Mouse (Mus musculus): ENCODE measurements around the gene Fbxw27.
"Not testable (repeated sequence)": the region's sequence is repeated elsewhere in the genome, so short reads cannot be mapped to it uniquely, and the experiment has no call there.

Gene Fbxw27

DNA sequence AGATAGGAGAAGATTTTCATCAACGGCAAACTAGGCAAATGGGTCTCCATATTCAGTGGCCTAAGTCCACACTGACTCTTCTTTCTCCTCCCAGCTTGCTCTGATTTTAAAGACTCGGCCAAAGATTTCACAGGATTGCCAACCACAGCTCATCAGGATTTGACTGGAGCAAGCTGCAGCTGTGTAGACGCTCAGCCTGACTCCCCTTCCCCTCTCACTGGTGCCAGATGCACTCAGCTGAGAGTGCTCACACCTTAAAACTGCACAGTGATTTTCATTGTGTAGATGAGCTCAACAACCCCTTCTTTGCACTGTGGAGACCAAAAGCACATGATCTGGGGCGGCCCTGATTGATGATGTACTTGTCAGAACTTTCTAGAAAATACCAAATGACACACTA lies at the start of gene Fbxw27:
Gene Fbxw27, minus strand, starts transcription at position 101 of the 400 bp plus-strand sequence.
- not testable (repeated sequence) for DNase-seq

DNA sequence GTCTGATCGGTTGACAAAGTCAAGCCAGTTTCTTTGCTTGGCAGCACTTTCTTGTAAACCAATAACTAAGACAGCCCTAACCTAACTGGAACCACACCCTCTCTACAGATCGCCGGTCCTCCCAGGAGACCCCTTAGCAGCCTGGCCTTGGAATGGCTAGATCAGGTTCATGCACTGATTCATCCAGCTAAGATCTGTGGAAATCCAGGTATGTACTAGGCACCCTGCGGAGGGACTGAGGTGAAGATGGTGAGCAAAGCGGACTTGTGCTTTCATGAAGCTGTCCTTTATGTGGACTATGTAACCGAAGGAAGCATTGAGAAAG lies 42.6 kb upstream of the Fbxw27 start:
- no peak for DNase-seq

- peak; percentile 84 for DNase-seq
Observed at GRCm38 (mm10) chr9:109832391-109833087, 42.1 kb upstream of the Fbxw27 start, which contains the start of gene Nme6. Nme6 (plus strand) TSS chr9:109832749.

GRCm38 (mm10) chr9:109826181-109826580 lies 35.7 kb upstream of the Fbxw27 start:
- DNase-seq, result no peak

- no peak for DNase-seq
Observed at GRCm38 (mm10) chr9:109825739-109826138, 35.3 kb upstream of the Fbxw27 start.

DNA sequence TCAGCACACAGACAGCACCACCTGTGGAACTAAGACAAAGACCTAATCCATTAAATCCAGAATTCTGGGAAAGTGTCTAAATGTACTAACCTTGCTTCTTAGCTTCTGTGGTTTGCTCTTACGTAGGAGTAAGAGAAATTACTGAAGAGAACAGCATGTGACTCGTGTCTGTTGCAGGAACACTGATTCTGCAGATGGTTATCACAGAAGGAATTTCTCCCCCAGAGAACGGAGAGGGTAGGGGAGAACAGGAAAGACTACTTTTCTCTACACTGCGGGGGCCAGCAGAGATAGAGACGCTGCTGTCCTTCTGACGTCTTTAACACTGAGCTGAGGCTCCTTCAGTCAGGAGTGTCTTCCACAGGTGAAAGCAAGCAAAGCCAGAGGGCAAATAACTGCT lies 25.9 kb upstream of the Fbxw27 start:
- peak; percentile 30 for DNase-seq

DNA sequence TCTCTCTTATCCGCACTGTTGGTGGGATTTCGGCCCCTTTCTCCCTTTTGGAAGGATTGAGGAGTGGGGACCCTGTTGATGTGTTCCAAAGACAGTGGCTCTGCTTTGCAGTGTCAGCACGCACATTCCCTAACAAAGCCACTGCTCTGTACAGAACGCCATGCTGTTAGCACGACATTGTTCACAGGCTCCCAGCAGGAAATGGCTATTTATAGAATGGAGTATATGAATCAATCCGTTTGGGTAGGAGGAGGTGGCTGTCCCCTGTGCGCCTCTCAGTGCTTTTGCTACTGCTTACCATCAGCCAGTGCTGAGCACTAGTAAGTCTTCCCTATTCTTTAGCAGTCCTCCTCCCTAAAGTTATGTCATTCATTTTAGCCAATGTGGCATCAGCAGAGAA lies 23.0 kb upstream of the Fbxw27 start:
- peak; percentile 8 for DNase-seq

DNA sequence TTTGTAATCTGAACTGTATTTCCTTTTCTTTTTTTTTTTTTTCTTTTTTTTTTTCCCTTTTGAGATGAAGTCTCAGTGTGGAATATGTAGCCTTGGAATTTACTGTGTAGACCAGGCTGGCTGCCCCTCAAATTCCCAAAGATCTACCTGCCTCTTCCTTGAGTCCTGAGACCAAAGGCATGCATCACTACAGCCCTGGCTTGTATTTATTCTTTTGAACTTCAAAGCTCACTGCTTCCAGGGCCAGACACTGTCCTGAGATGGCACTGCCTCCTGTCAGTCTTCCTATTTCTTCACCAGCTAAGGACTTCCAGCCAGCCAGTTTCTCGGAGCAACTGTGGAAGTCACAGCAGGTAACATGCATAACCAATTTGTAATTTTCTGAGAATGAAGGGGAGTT lies 21.5 kb upstream of the Fbxw27 start, which contains the start of gene Spink8:
Gene Spink8, plus strand, starts transcription at position 301 of the 400 bp plus-strand sequence.
- no peak for DNase-seq

DNA sequence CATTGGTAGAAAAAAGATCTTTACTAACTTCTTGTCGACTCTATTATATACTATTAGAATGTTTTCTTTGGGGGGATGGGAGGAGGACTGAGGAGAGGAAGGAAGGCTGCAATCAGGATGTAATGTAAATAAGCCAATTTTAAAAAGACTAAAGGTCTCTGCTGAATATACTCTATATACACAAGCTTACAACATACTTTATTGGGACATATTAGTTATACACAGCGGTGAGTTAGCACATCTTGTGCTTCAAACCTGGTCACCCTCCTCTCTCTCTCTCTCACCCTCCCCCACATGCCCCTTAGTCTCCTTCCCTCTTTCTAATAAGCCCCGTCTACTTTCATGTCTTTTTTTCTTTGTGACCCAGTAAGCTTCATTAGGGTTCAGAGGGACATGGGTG lies 17.4 kb upstream of the Fbxw27 start:
- no peak for DNase-seq

DNA sequence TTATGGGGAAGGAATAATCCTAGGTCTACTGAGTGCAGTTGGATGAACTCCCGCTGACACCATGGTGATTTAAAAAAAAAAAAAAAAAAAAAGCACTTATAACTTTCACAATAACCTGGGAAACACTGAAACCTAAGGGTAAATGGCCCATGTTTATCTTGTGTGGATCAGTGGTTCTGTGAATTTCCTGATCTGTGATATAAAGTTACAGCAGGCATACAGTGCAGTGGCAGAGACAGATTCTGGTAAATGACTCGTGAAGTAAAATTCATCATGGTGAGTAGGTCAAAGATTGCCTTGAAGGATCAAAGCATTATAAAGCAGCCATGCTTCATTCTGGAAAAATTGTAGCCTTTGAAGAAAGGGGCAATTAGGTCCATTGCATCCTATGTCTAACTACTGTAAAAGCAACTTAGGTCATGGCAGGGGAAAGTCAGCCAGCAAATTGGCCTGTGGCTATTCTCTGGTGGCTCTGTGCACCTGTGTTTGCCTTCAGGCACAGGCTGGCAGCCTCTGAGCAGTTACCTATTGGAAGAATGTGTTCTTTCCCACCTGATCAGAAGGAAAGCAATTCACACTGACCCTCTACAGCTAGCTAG lies 16.3 kb upstream of the Fbxw27 start:
- DNase-seq, result no peak

DNA sequence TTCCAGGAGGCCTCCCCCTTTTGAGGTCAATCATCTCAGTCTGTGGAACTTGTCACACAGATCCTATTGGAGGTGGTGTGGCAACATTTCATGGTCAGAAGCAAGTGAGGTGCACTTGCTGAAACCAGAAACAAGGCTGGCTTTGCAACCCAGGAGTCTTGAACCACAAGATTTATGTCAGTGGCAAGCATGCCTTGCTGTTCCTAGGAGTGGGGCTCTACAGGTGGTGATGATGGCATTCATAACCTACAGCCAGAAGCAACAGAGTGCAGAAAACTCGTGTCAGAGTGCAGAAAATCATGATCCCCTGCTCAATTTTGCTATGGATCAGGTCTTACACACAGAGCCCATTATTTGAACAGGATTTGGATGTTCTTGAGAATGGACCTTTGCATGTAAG lies 15.8 kb upstream of the Fbxw27 start:
- no peak for DNase-seq

DNA sequence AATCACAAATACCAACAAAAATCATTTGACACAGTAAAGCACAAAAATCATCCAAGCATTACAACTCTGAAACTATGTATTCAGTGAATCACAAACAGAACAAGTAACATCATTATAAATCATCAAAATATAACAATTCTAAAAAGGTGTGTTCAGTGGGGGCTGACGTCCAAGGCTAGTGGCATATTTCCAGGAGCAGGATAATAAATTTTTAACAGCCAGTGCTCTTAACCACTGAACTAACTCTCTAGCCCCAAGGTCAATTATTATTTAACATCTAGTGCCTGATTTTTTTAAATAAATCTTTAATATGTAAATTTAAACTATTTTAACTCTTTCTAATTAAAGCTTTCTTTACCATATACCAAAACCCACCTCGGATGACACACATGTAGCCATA lies 15.1 kb upstream of the Fbxw27 start:
- DNase-seq, result not testable (repeated sequence)

DNA sequence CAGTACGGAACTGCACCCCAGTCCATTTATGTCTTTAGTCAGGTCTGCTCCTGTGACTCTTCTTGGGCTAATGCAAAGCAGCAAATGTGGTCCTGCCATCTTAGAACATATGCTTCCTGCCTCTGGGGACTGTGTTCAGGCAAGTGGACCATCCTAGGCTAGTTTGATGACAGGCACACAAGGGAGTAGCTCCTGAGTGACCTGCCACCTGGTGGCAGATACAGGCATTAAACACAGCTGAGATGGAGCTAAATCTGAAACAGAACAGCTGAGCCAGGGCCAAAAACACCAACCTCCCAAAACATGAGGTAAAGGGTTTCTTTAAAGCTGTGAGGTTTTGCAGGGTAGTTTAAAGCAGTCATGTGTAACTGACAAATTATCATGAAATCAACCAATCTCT lies 7.6 kb upstream of the Fbxw27 start:
- no peak for DNase-seq

DNA sequence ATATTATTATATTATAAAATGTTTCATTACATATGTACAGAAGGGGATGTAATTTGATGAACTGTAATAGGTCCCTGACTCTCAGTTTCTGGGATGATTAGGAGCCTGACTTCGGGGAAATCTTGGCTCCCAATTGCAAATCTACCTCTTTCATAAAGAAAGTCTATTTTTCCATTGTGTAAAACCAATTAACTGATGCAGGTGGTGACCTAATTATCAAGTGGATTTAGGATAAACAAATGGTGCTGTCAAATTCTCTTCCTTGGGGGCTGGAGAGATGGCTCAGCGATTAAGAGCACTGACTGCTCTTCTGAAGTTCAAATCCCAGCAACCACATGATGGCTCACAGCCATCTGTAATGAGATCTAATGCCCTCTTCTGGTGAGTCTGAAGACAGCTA lies 5.3 kb upstream of the Fbxw27 start:
- no peak for DNase-seq

- no peak for DNase-seq
Observed at GRCm38 (mm10) chr9:109795221-109795620, 4.8 kb upstream of the Fbxw27 start.

DNA sequence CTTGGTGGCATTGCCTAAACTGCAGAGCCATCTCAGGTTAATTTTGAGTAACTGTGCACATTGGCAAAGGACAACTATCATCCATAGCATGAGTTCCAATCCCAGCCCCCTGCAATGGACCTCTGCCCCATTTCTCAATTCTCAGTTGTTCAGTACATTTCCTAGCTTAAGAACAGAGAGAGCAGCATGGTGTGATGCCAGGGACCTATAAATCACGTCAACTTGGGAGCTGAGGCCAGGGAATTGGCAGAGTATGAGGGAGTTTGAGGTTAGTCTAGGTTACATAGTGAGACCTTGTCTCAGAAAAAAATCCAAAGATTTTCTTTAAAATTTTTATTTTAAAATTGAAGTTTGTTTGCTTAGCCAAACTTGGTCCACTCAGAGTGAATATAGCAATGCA lies 23.6 kb downstream of the Fbxw27 start:
- not testable (repeated sequence) for DNase-seq

DNA sequence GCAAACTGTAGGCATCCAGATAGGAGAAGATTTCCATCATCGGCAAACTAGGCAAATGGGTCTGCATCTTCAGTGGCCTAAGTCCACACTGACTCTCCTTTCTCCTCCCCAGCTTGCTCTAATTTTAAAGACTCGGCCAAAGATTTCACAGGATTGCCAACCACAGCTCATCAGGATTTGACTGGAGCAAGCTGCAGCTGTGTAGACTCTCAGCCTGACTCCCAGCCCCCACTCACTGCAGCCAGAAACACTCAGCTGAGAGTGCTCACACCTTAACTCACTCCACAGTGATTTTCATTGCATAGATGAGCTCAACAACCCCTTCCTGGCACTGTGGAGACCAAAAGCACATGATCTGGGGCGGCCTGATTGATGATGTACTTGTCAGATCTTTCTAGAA lies 44.5 kb downstream of the Fbxw27 start, which contains the start of gene Fbxw26:
Gene Fbxw26, minus strand, starts transcription at position 101 of the 400 bp plus-strand sequence.
- not testable (repeated sequence) for DNase-seq
